8 mouse cellular contexts compared by ENCODE assay signal in genomic region chr8:84956768-84957167, GRCm38 (mm10). TPM values are rescaled to one million over a fixed set of nuclear protein-coding genes. Genes with fewer than 3 reads are reported as not detected.
DNase-seq lines count a peak whose midpoint lies in the region; ATAC-seq and TF ChIP-seq lines count a peak whose summit lies in the region.

No protein-coding gene starts in this region.

- no peak for ATAC-seq in forebrain, embryonic 11.5 days (replicated peaks; ENCODE audit: low FRiP score)
- no peak for ATAC-seq in forebrain, embryonic 12.5 days (ENCODE audit: low FRiP score)
- no peak for ATAC-seq in midbrain, embryonic 14.5 days (ENCODE audit: low FRiP score, low TSS enrichment)

- no peak overlapping the region for H3K4me2 ChIP-seq in forebrain, embryonic 11.5 days (ENCODE audit: low read depth, low read length, severe bottlenecking)
- no peak overlapping the region for H3K4me2 ChIP-seq in forebrain, embryonic 12.5 days
- H3K4me2 ChIP-seq in midbrain, embryonic 14.5 days (ENCODE audit: low read length): no peak overlapping the region

- 50% methylated on average over 2 of the region's 2 CpGs for WGBS in forebrain, embryonic 11.5 days
- 56% methylated on average over 2 of the region's 2 CpGs for WGBS in forebrain, embryonic 12.5 days
- 51% methylated on average over 2 of the region's 2 CpGs for WGBS in midbrain, embryonic 14.5 days

- TF ChIP-seq CTCF in cortical plate, adult 2 months (IDR thresholded peaks at IDR 0.05; ENCODE audit: extremely low read depth, insufficient read depth, low read length): peak; percentile 85
- peak; percentile 86 for TF ChIP-seq CTCF in layer of hippocampus, adult 2 months (conservative IDR thresholded peaks at IDR 0.05)

- peaks cover 4% of the 10 kb centered on the region; the same call in 1 of the 2 replicates for H3K36me3 ChIP-seq in forebrain, embryonic 11.5 days (ENCODE audit: control insufficient read depth, insufficient read depth, low read length)
- H3K36me3 ChIP-seq in forebrain, embryonic 12.5 days (replicated peaks): peaks cover 36% of the 10 kb centered on the region
- H3K36me3 ChIP-seq in midbrain, embryonic 14.5 days (ENCODE audit: control insufficient read depth, insufficient read depth, low read length): peaks cover 19% of the 10 kb centered on the region; the same call in 1 of the 2 replicates

- no peaks in the 10 kb centered on the region for H3K4me1 ChIP-seq in forebrain, embryonic 11.5 days (replicated peaks; ENCODE audit: control insufficient read depth, insufficient read depth, low read length)
- 0 out of 2 replicates have a peak, but pooled peaks cover 3% of the 10 kb centered on the region for H3K4me1 ChIP-seq in forebrain, embryonic 12.5 days
- no peaks in the 10 kb centered on the region for H3K4me1 ChIP-seq in cortical plate, adult 2 months (ENCODE audit: control insufficient read depth, insufficient read depth, low read length)
- H3K4me1 ChIP-seq in midbrain, embryonic 14.5 days (ENCODE audit: control insufficient read depth, insufficient read depth, low read length): no peaks in the 10 kb centered on the region

- no peak overlapping the region for H3K9ac ChIP-seq in forebrain, embryonic 11.5 days (ENCODE audit: low read length)
- no peak overlapping the region for H3K9ac ChIP-seq in forebrain, embryonic 12.5 days
- no peak overlapping the region for H3K9ac ChIP-seq in midbrain, embryonic 14.5 days (replicated peaks; ENCODE audit: low read length)

- no peak for TF ChIP-seq POLR2A in cortical plate, adult 2 months (IDR thresholded peaks at IDR 0.05; ENCODE audit: extremely low read depth, insufficient read depth, low read length)

- DNase-seq in forebrain, embryonic 11.5 days (ENCODE audit: low spot score): peak; percentile 86
- peak; percentile 76 for DNase-seq in urinary bladder, postnatal 14 days (ENCODE audit: low spot score)
- no peak for DNase-seq in urinary bladder, postnatal 4 days (ENCODE audit: low spot score in 2 of 2)
- DNase-seq in layer of hippocampus, adult 2 months (ENCODE audit: low spot score in 2 of 2): peak in 1 of 2 experiments; percentile 81
- peak; percentile 91 for DNase-seq in midbrain, embryonic 14.5 days
- DNase-seq in testis, postnatal 10 days (ENCODE audit: low spot score): peak; percentile 83

- H3K9me3 ChIP-seq in forebrain, embryonic 11.5 days (ENCODE audit: control insufficient read depth, low read length): no peaks in the 10 kb centered on the region
- no peaks in the 10 kb centered on the region for H3K9me3 ChIP-seq in forebrain, embryonic 12.5 days
- H3K9me3 ChIP-seq in midbrain, embryonic 14.5 days (ENCODE audit: control insufficient read depth, low read length): no peaks in the 10 kb centered on the region

- peaks cover 8% of the 10 kb centered on the region; the same call in 1 of the 2 replicates for H3K27me3 ChIP-seq in forebrain, embryonic 11.5 days (ENCODE audit: control insufficient read depth, insufficient read depth, low read length)
- peaks cover 17% of the 10 kb centered on the region for H3K27me3 ChIP-seq in forebrain, embryonic 12.5 days
- no peaks in the 10 kb centered on the region for H3K27me3 ChIP-seq in midbrain, embryonic 14.5 days (ENCODE audit: control insufficient read depth, insufficient read depth, low read length)

- no peak overlapping the region for H3K4me3 ChIP-seq in forebrain, embryonic 11.5 days (ENCODE audit: low read depth, low read length)
- no peak overlapping the region for H3K4me3 ChIP-seq in forebrain, embryonic 12.5 days (replicated peaks)
- no peak overlapping the region for H3K4me3 ChIP-seq in cortical plate, adult 2 months (ENCODE audit: insufficient read depth, low read length)
- no peak overlapping the region for H3K4me3 ChIP-seq in layer of hippocampus, adult 2 months
- H3K4me3 ChIP-seq in midbrain, embryonic 14.5 days (replicated peaks; ENCODE audit: low read depth, low read length): no peak overlapping the region

- H3K27ac ChIP-seq in forebrain, embryonic 11.5 days (ENCODE audit: low read depth, low read length): no peak overlapping the region
- no peak overlapping the region for H3K27ac ChIP-seq in forebrain, embryonic 12.5 days
- no peak overlapping the region for H3K27ac ChIP-seq in cortical plate, adult 2 months (ENCODE audit: insufficient read depth, low read length)
- no peak overlapping the region for H3K27ac ChIP-seq in layer of hippocampus, adult 2 months
- H3K27ac ChIP-seq in midbrain, embryonic 14.5 days (replicated peaks; ENCODE audit: low read depth, low read length): no peak overlapping the region

RNA-seq across cellular contexts. Expression of gene Rtbdn, which starts 10.0 kb away (rescaled TPM):
- polyA plus RNA-seq in forebrain, embryonic 11.5 days (2014; fragmentation: Nextera tagmentation; extraction: Ambion mirVana): 0.19 and 0.36 TPM in 2 replicates
- polyA plus RNA-seq in forebrain, embryonic 12.5 days (2016; fragmentation: Nextera tagmentation; extraction: Ambion mirVana): 0.88 and 1.6 TPM in 2 replicates
- 6.0 and 6.1 TPM in 2 replicates for polyA plus RNA-seq in cortical plate, adult 2 months (2012; rRNA removed)
- total RNA-seq in layer of hippocampus, adult 2 months (2021): 1 to 10 TPM; 1.1 TPM
- polyA plus RNA-seq in midbrain, embryonic 14.5 days (2014; fragmentation: Nextera tagmentation; extraction: Ambion mirVana): 0.99 and 1.4 TPM in 2 replicates

RNA-seq across cellular contexts. Expression of gene Gm49661, which starts 12.5 kb away (rescaled TPM):
- polyA plus RNA-seq in forebrain, embryonic 11.5 days (2014; fragmentation: Nextera tagmentation; extraction: Ambion mirVana): not detected in 2 replicates
- not detected in 2 replicates for polyA plus RNA-seq in forebrain, embryonic 12.5 days (2016; fragmentation: Nextera tagmentation; extraction: Ambion mirVana)
- not detected in 2 replicates for polyA plus RNA-seq in cortical plate, adult 2 months (2012; rRNA removed)
- not detected for total RNA-seq in layer of hippocampus, adult 2 months (2021)
- not detected in 2 replicates for polyA plus RNA-seq in midbrain, embryonic 14.5 days (2014; fragmentation: Nextera tagmentation; extraction: Ambion mirVana)

RNA-seq across cellular contexts. Expression of gene Prdx2, which starts 12.6 kb away (rescaled TPM):
- 1,226 and 1,312 TPM in 2 replicates for polyA plus RNA-seq in forebrain, embryonic 11.5 days (2014; fragmentation: Nextera tagmentation; extraction: Ambion mirVana)
- polyA plus RNA-seq in forebrain, embryonic 12.5 days (2016; fragmentation: Nextera tagmentation; extraction: Ambion mirVana): 1,271 and 1,280 TPM in 2 replicates
- polyA plus RNA-seq in cortical plate, adult 2 months (2012; rRNA removed): 287 TPM in 2 replicates
- total RNA-seq in layer of hippocampus, adult 2 months (2021): 100 to 1,000 TPM; 323 to 345 TPM
- 1,531 and 1,588 TPM in 2 replicates for polyA plus RNA-seq in midbrain, embryonic 14.5 days (2014; fragmentation: Nextera tagmentation; extraction: Ambion mirVana)

RNA-seq across cellular contexts. Expression of gene Rnaseh2a, which starts 12.8 kb away (rescaled TPM):
- 128 and 147 TPM in 2 replicates for polyA plus RNA-seq in forebrain, embryonic 11.5 days (2014; fragmentation: Nextera tagmentation; extraction: Ambion mirVana)
- 117 and 124 TPM in 2 replicates for polyA plus RNA-seq in forebrain, embryonic 12.5 days (2016; fragmentation: Nextera tagmentation; extraction: Ambion mirVana)
- polyA plus RNA-seq in cortical plate, adult 2 months (2012; rRNA removed): 37.3 and 37.7 TPM in 2 replicates
- total RNA-seq in layer of hippocampus, adult 2 months (2021): 10 to 100 TPM; 43.0 to 46.9 TPM
- 51.7 and 54.4 TPM in 2 replicates for polyA plus RNA-seq in midbrain, embryonic 14.5 days (2014; fragmentation: Nextera tagmentation; extraction: Ambion mirVana)

RNA-seq across cellular contexts. Expression of gene Mast1, which starts 19.6 kb away (rescaled TPM):
- polyA plus RNA-seq in forebrain, embryonic 11.5 days (2014; fragmentation: Nextera tagmentation; extraction: Ambion mirVana): 14.2 and 15.9 TPM in 2 replicates
- polyA plus RNA-seq in forebrain, embryonic 12.5 days (2016; fragmentation: Nextera tagmentation; extraction: Ambion mirVana): 29.3 and 35.3 TPM in 2 replicates
- 76.0 and 79.7 TPM in 2 replicates for polyA plus RNA-seq in cortical plate, adult 2 months (2012; rRNA removed)
- total RNA-seq in layer of hippocampus, adult 2 months (2021): 10 to 100 TPM; 78.9 to 85.5 TPM
- 69.5 and 69.9 TPM in 2 replicates for polyA plus RNA-seq in midbrain, embryonic 14.5 days (2014; fragmentation: Nextera tagmentation; extraction: Ambion mirVana)

Comparison
In these comparisons a context has a peak if more than half of its experiments do, and no peak if none do; other contexts are left out.
1. DNase-seq: peak in forebrain, embryonic 11.5 days (single experiment), urinary bladder, postnatal 14 days (single experiment), midbrain, embryonic 14.5 days (single experiment) and testis, postnatal 10 days (single experiment); none in urinary bladder, postnatal 4 days (0 of 2).